Mouse (Mus musculus) ES-E14 (cell line): ENCODE data around the gene Acbd5. TPM values are rescaled to one million over a fixed set of nuclear protein-coding genes. Genes with fewer than 3 reads are reported as not detected.
A peak's percentile ranks its signal among the peaks of the same experiment; 100 is the strongest.

Experiments
- DNase-seq: peaks from one replicate; pipeline ENCODE4 v3.0.0-alpha.2; 2013; ENCODE audit warnings: low read depth, low spot score
- H3K27ac ChIP-seq: 2 replicates; pipeline ENCODE4 v1.5.1; 2012; ENCODE audit warnings: low read depth, mild to moderate bottlenecking, low read length, moderate library complexity, mixed read lengths; ENCODE audit not compliant: poor library complexity, insufficient read depth, severe bottlenecking
- H3K36me3 ChIP-seq: 2 replicates; pipeline ENCODE4 v1.6.1; 2012; ENCODE audit warnings: mild to moderate bottlenecking, low read length, moderate library complexity, mixed read lengths; ENCODE audit not compliant: control insufficient read depth, poor library complexity, insufficient read depth, severe bottlenecking
- H3K4me1 ChIP-seq, 2 experiments: fragments of 150-350 bp in 1 of 2; sonication (generic) in 1 of 2; 2 replicates each; pipeline ENCODE4 v1.6.1; 2012; ENCODE audit warnings: low read length in 2 of 2, mild to moderate bottlenecking in 1 of 2, mixed read lengths in 1 of 2; ENCODE audit not compliant: control insufficient read depth in 2 of 2, insufficient read depth in 2 of 2, poor library complexity in 1 of 2
- H3K4me3 ChIP-seq, 2 experiments: fragments of 150-350 bp in 1 of 2; sonication (generic) in 1 of 2; 2 replicates each; pipeline ENCODE4 v1.5.1; 2012; ENCODE audit warnings: low read length in 2 of 2, low read depth in 1 of 2, mild to moderate bottlenecking in 1 of 2, mixed read lengths in 1 of 2; ENCODE audit not compliant: insufficient read depth in 1 of 2, poor library complexity in 1 of 2, severe bottlenecking in 1 of 2
- H3K9ac ChIP-seq: 2 replicates; pipeline ENCODE4 v1.6.1; 2012; ENCODE audit warnings: low read depth, mild to moderate bottlenecking, low read length, mixed read lengths; ENCODE audit not compliant: poor library complexity, insufficient read depth, severe bottlenecking
- H3K9me3 ChIP-seq: fragments of 150-350 bp; sonication (generic); 2 replicates; pipeline ENCODE4 v1.6.1; 2012; ENCODE audit warnings: low read depth, mild to moderate bottlenecking, low read length; ENCODE audit not compliant: control insufficient read depth, insufficient read depth
- CHD2 ChIP-seq: IDR thresholded peaks from 2 replicates; pipeline ENCODE4 v1.6.1; 2014; ENCODE audit warnings: mild to moderate bottlenecking, low read depth, low read length, inconsistent platforms
- HCFC1 ChIP-seq: IDR thresholded peaks from 2 replicates; pipeline ENCODE4 v1.6.1; 2012; ENCODE audit warnings: low read length, inconsistent platforms, borderline replicate concordance; ENCODE audit not compliant: insufficient read depth
- MAFK ChIP-seq: IDR thresholded peaks from 2 replicates; pipeline ENCODE4 v1.6.1; 2014; ENCODE audit warnings: mild to moderate bottlenecking, low read depth, low read length, inconsistent platforms; ENCODE audit not compliant: insufficient read depth
- ZC3H11A ChIP-seq: IDR thresholded peaks from 2 replicates; pipeline ENCODE4 v1.6.1; 2012; ENCODE audit warnings: low read depth, mild to moderate bottlenecking, inconsistent platforms, low read length, borderline replicate concordance
- ZNF384 ChIP-seq: IDR thresholded peaks from 2 replicates; pipeline ENCODE4 v1.6.1; 2012; ENCODE audit warnings: low read depth, low read length, inconsistent platforms
- in situ Hi-C, 2 experiments: fragments of 600-800 bp; cut with MboI; formaldehyde crosslinking; loops; one replicate each; pipeline ENCODE4 v1.15.1; 2025; ENCODE audit warnings: low sequenced_read_pairs in 2 of 2, inconsistent platforms in 1 of 2; ENCODE audit not compliant: unreplicated experiment in 2 of 2
- total RNA-seq: library from RNA; depleted of rRNA; stranded (reverse); fragments of 300-350 nt; gene quantifications from 2 replicates; pipeline ENCODE4 v1.2.3, GENCODE M21; 2012

Gene Acbd5
- total RNA-seq, 1 experiment = 27.2 TPM

GRCm38 (mm10) chr2:23092216-23092615, 24.2 kb downstream of the Acbd5 start:
- H3K36me3 ChIP-seq = peaks cover 6% of the 10 kb centered on the region; the same call in 1 of the 2 replicates
- no peaks in the 10 kb centered on the region for H3K9me3 ChIP-seq
- no peak overlapping the region for H3K27ac ChIP-seq
- H3K9ac ChIP-seq = no peak overlapping the region
- in situ Hi-C loops = no loop called here
- TF ChIP-seq MAFK (no peak), ZC3H11A (peak; percentile 26; the same call in 1 of the 2 replicates), CHD2 (no peak), ZNF384 (no peak), HCFC1 (no peak)
- peak; percentile 48 for DNase-seq
- no peaks in the 10 kb centered on the region for H3K4me1 ChIP-seq
- H3K4me3 ChIP-seq = no peak overlapping the region

GRCm38 (mm10) chr2:23097028-23097427, 29.1 kb downstream of the Acbd5 start:
- Histone ChIP-seq H3K36me3 (peaks cover 6% of the 10 kb centered on the region; the same call in 1 of the 2 replicates), H3K4me1 (no peaks in the 10 kb centered on the region), H3K9ac (no peak overlapping the region), H3K27ac (no peak overlapping the region), H3K4me3 (no peak overlapping the region), H3K9me3 (no peaks in the 10 kb centered on the region)
- DNase-seq = no peak
- in situ Hi-C loops = no loop called here
- TF ChIP-seq CHD2 (no peak), MAFK (no peak), HCFC1 (no peak), ZC3H11A (no peak)

- TF ChIP-seq HCFC1 = no peak
- TF ChIP-seq MAFK = no peak
- TF ChIP-seq CHD2 = no peak
- no peak for TF ChIP-seq ZNF384
- no peak for TF ChIP-seq ZC3H11A
- in situ Hi-C loops = no loop called here
- DNase-seq = no peak
- H3K27ac ChIP-seq = no peak overlapping the region
- H3K9ac ChIP-seq = no peak overlapping the region
- H3K4me1 ChIP-seq = no peaks in the 10 kb centered on the region
- no peak overlapping the region for H3K4me3 ChIP-seq
- H3K9me3 ChIP-seq = no peaks in the 10 kb centered on the region
- H3K36me3 ChIP-seq = no peaks in the 10 kb centered on the region
Observed at GRCm38 (mm10) chr2:23102266-23102665, 34.3 kb downstream of the Acbd5 start.

- Histone ChIP-seq H3K4me1 (no peaks in the 10 kb centered on the region), H3K9me3 (no peaks in the 10 kb centered on the region), H3K4me3 (no peak overlapping the region), H3K27ac (no peak overlapping the region), H3K9ac (no peak overlapping the region), H3K36me3 (peaks cover 5% of the 10 kb centered on the region)
- TF ChIP-seq MAFK = no peak
- no peak for TF ChIP-seq CHD2
- TF ChIP-seq HCFC1 = no peak
- TF ChIP-seq ZNF384 = no peak
- no peak for TF ChIP-seq ZC3H11A
- in situ Hi-C loops = no loop called here
- DNase-seq = no peak
Observed at GRCm38 (mm10) chr2:23119573-23119972, 51.6 kb downstream of the Acbd5 start.

GRCm38 (mm10) chr2:23155199-23155621, 87.2 kb downstream of the Acbd5 start:
- H3K27ac ChIP-seq = peak overlapping the region; percentile 54
- peak; percentile 15 for DNase-seq
- H3K4me3 ChIP-seq = peak overlapping the region; percentile 74 to 98
- no peak for TF ChIP-seq CHD2
- TF ChIP-seq MAFK = no peak
- TF ChIP-seq HCFC1 = no peak
- TF ChIP-seq ZNF384 = no peak
- TF ChIP-seq ZC3H11A = no peak
- peaks cover 2% of the 10 kb centered on the region; the same call in 1 of the 2 replicates for H3K36me3 ChIP-seq
- peaks cover 3 to 5% of the 10 kb centered on the region in 2 experiments; a peak in 2 of 4 replicates for H3K4me1 ChIP-seq
- H3K9ac ChIP-seq = peak overlapping the region; percentile 80
- in situ Hi-C loops = no loop called here
- H3K9me3 ChIP-seq = no peaks in the 10 kb centered on the region
